Mouse (Mus musculus) layer of hippocampus, adult 18-20 months (tissue): Measurements from ENCODE around the gene H1fx. TPM values are rescaled to one million over a fixed set of nuclear protein-coding genes. Genes with fewer than 3 reads are reported as not detected.
A peak's percentile ranks its signal among the peaks of the same experiment; 100 is the strongest.
"Not testable (repeated sequence)": the region's sequence is repeated elsewhere in the genome, so short reads cannot be mapped to it uniquely, and the experiment has no call there.

ENCODE experiments used
- DNase-seq, 2 experiments: peaks; one replicate each; pipeline ENCODE4 v3.0.0; 2022; ENCODE audit warnings: low spot score in 2 of 2
- long read RNA-seq: library from polyadenylated mRNA; stranded (forward); transcript quantifications from one replicate; pipeline ENCODE4 v2.0.0, GENCODE M21; 2021
- total RNA-seq, 2 experiments: library from RNA; stranded (reverse); gene quantifications; 2 replicates each; pipeline ENCODE4 v1.2.3; 2021

H1fx gene
- 10 to 100 TPM; 68.5 to 69.6 TPM for total RNA-seq
- long read RNA-seq, transcript H1fx-201 (1 exons, 1,217 nt): major isoform, 14 of 14 reads
- long read RNA-seq, partial matches to known transcripts: 0 of 14 reads
- long read RNA-seq, other reads (novel, unspliced or antisense): 0 of 14 reads

- peak; percentile 51 to 82 for DNase-seq
These were observed at the start of gene H1fx for GRCm38 (mm10) chr6:87981547-87982256. Gene H1fx (minus strand): TSS chr6:87981637.

GRCm38 (mm10) chr6:88030432-88030831 is 49.0 kb upstream of the H1fx start:
- no peak for DNase-seq

GRCm38 (mm10) chr6:88027390-88027789 is 46.0 kb upstream of the H1fx start:
- DNase-seq: peak; percentile 45 to 67

GRCm38 (mm10) chr6:88023316-88023890 is 42.0 kb upstream of the H1fx start:
- DNase-seq: no peak

- no peak for DNase-seq
These were observed 37.7 kb upstream of the H1fx start for GRCm38 (mm10) chr6:88019154-88019553.

GRCm38 (mm10) chr6:88017821-88018220 is 36.4 kb upstream of the H1fx start:
- DNase-seq: no peak

GRCm38 (mm10) chr6:88015797-88016196 is 34.4 kb upstream of the H1fx start:
- DNase-seq: no peak

- no peak for DNase-seq
These were observed 32.0 kb upstream of the H1fx start for GRCm38 (mm10) chr6:88013456-88013855.

GRCm38 (mm10) chr6:88012601-88013000 is 31.2 kb upstream of the H1fx start:
- DNase-seq: no peak

GRCm38 (mm10) chr6:88011106-88011505 is 29.7 kb upstream of the H1fx start:
- peak in 1 of 2 experiments; percentile 66 for DNase-seq

- DNase-seq: no peak
These were observed 27.8 kb upstream of the H1fx start for GRCm38 (mm10) chr6:88009209-88009608.

- not testable (repeated sequence) for DNase-seq
These were observed 23.3 kb upstream of the H1fx start for GRCm38 (mm10) chr6:88004773-88005172.

- DNase-seq: no peak
These were observed 22.0 kb upstream of the H1fx start for GRCm38 (mm10) chr6:88003439-88003838.

- no peak for DNase-seq
These were observed 16.9 kb upstream of the H1fx start for GRCm38 (mm10) chr6:87998358-87998757.

- peak; percentile 68 to 93 for DNase-seq
These were observed 16.3 kb upstream of the H1fx start for GRCm38 (mm10) chr6:87997706-87998265.

GRCm38 (mm10) chr6:87996606-87997005 is 15.2 kb upstream of the H1fx start:
- no peak for DNase-seq

GRCm38 (mm10) chr6:87995519-87995918 is 14.1 kb upstream of the H1fx start:
- DNase-seq: no peak

- DNase-seq: peak; percentile 50 to 74
These were observed 12.5 kb upstream of the H1fx start for GRCm38 (mm10) chr6:87993790-87994571.

GRCm38 (mm10) chr6:87992733-87993132 is 11.3 kb upstream of the H1fx start:
- DNase-seq: no peak

- no peak for DNase-seq
These were observed 10.4 kb upstream of the H1fx start for GRCm38 (mm10) chr6:87991886-87992285.

- DNase-seq: no peak
These were observed 9.8 kb upstream of the H1fx start for GRCm38 (mm10) chr6:87991216-87991615.

- no peak for DNase-seq
These were observed 1.1 kb upstream of the H1fx start for GRCm38 (mm10) chr6:87982506-87982905.
